Mouse (Mus musculus) kidney, postnatal 4 days (tissue): ENCODE results near the gene Evi2.

Experiments
- DNase-seq, 2 experiments: peaks; one replicate each; pipeline ENCODE4 v3.0.0; 2021; ENCODE audit warnings: mixed read lengths in 2 of 2

Gene Evi2

GRCm38 (mm10) chr11:79530333-79530761, at the start of gene Evi2, which contains the start of gene Evi2a:
Gene Evi2 (minus strand): TSS chr11:79530589.
Gene Evi2a (minus strand): TSS chr11:79530609.
- DNase-seq, result no peak

- DNase-seq, result peak; percentile 83 to 86
Observed at GRCm38 (mm10) chr11:79577741-79578140, 47.4 kb upstream of the Evi2 start.

- DNase-seq, result no peak
Observed at GRCm38 (mm10) chr11:79575383-79576073, 45.1 kb upstream of the Evi2 start.

GRCm38 (mm10) chr11:79573836-79574235, 43.4 kb upstream of the Evi2 start:
- no peak for DNase-seq

GRCm38 (mm10) chr11:79570319-79570718, 39.9 kb upstream of the Evi2 start:
- no peak for DNase-seq

- no peak for DNase-seq
Observed at GRCm38 (mm10) chr11:79568197-79568911, 38.0 kb upstream of the Evi2 start.

- DNase-seq, result no peak
Observed at GRCm38 (mm10) chr11:79566947-79567346, 36.6 kb upstream of the Evi2 start.

GRCm38 (mm10) chr11:79563493-79563892, 33.1 kb upstream of the Evi2 start:
- DNase-seq, result no peak

- DNase-seq, result no peak
Observed at GRCm38 (mm10) chr11:79560536-79560935, 30.1 kb upstream of the Evi2 start.

- no peak for DNase-seq
Observed at GRCm38 (mm10) chr11:79552622-79553021, 22.2 kb upstream of the Evi2 start.

- no peak for DNase-seq
Observed at GRCm38 (mm10) chr11:79536293-79536692, 5.9 kb upstream of the Evi2 start.

GRCm38 (mm10) chr11:79535554-79535953, 5.2 kb upstream of the Evi2 start:
- DNase-seq, result no peak

GRCm38 (mm10) chr11:79533950-79534690, 3.7 kb upstream of the Evi2 start:
- peak; percentile 70 to 75 for DNase-seq

- no peak for DNase-seq
Observed at GRCm38 (mm10) chr11:79533311-79533710, 2.9 kb upstream of the Evi2 start.

- DNase-seq, result no peak
Observed at GRCm38 (mm10) chr11:79531485-79531884, 1.1 kb upstream of the Evi2 start.

- no peak for DNase-seq
Observed at GRCm38 (mm10) chr11:79530774-79531173, 385 bp upstream of the Evi2 start.

- DNase-seq, result no peak
Observed at GRCm38 (mm10) chr11:79529736-79530135, 653 bp downstream of the Evi2 start.

- DNase-seq, result no peak
Observed at GRCm38 (mm10) chr11:79529226-79529625, 1.2 kb downstream of the Evi2 start.

GRCm38 (mm10) chr11:79528601-79529000, 1.8 kb downstream of the Evi2 start:
- no peak for DNase-seq

- no peak for DNase-seq
Observed at GRCm38 (mm10) chr11:79527739-79528384, 2.5 kb downstream of the Evi2 start.

GRCm38 (mm10) chr11:79527015-79527738, 3.2 kb downstream of the Evi2 start:
- peak in 1 of 2 experiments; percentile 34 for DNase-seq

GRCm38 (mm10) chr11:79526549-79526948, 3.8 kb downstream of the Evi2 start:
- DNase-seq, result no peak

- DNase-seq, result no peak
Observed at GRCm38 (mm10) chr11:79524310-79524575, 6.1 kb downstream of the Evi2 start.
